Mouse (Mus musculus) naive thymus-derived CD4-positive, alpha-beta T cell, adult 5 months (primary cell): ENCODE results near the gene Uprt. TPM values are rescaled to one million over a fixed set of nuclear protein-coding genes. Genes with fewer than 3 reads are reported as not detected.

ENCODE experiments used
- polyA plus RNA-seq: library from polyadenylated mRNA; unstranded; fragments of 100-300 nt; shearing (Covaris generic); gene quantifications from one replicate; pipeline ENCODE4 v1.2.1, GENCODE M21; 2017

Gene Uprt
- polyA plus RNA-seq = 2.6 TPM

GRCm38 (mm10) chrX:104482572-104483443 is at the start of gene Uprt:
Uprt (plus strand) TSS chrX:104482818.

Other genes with a start within 250 kb of the Uprt start
- gene Abcb7, start 69.0 kb upstream of the Uprt start, polyA plus RNA-seq = 13.1 TPM
- 14.6 TPM for gene Zdhhc15, start 188.2 kb downstream of the Uprt start, polyA plus RNA-seq